Mouse (Mus musculus): ENCODE measurements at regions not wholly inside any gene's neighbourhood (a gene's known extent, or its start where the extent isn't known, plus 50 kb on each side); places are given as distances from the start of the nearest gene placed in this dataset.

DNA sequence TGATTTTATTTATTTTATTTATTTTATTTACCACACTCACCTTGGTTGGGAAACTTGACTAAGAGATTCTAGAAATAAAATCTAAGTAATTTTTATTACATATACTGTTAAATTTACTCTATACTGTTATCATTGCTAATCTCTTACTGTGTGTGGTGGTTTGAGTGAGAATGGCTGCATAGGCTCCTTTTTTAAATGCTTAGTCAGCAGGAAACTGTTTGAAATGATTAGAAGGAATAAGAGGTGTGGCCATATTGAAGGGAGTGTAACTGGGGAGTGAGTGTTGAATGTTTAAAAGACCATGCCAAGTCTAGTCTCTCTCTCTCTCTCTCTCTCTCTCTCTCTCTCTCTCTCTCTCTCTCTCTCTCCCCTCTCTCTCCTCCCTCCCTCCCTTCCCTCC is 157.9 kb upstream of the Phactr1 start:
- no peak for DNase-seq

- DNase-seq, result peak; percentile 25
These were observed 154.3 kb upstream of the Phactr1 start for GRCm38 (mm10) chr13:42526163-42526562.

GRCm38 (mm10) chr13:42526966-42527365 is 153.5 kb upstream of the Phactr1 start:
- peak; percentile 72 for DNase-seq

DNA sequence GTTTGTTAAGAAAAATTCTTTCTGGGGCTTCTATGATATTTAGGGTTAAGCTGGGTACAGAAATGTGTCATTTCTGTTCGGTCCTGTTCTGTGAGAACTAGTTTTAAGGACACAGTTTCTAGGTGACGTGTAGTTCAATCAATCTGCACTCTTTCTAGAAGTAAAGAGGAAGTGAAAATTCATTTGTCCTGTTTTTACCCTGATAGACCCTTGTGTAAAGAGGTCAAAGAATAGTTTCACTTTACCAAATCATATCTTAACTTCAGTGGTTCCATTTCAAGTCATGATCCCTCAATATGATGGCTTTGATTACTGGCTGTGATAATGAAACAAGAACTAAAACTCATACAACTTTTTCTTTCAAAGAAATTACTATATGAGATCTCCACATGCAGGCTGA is 152.3 kb upstream of the Phactr1 start:
- no peak for DNase-seq

DNA sequence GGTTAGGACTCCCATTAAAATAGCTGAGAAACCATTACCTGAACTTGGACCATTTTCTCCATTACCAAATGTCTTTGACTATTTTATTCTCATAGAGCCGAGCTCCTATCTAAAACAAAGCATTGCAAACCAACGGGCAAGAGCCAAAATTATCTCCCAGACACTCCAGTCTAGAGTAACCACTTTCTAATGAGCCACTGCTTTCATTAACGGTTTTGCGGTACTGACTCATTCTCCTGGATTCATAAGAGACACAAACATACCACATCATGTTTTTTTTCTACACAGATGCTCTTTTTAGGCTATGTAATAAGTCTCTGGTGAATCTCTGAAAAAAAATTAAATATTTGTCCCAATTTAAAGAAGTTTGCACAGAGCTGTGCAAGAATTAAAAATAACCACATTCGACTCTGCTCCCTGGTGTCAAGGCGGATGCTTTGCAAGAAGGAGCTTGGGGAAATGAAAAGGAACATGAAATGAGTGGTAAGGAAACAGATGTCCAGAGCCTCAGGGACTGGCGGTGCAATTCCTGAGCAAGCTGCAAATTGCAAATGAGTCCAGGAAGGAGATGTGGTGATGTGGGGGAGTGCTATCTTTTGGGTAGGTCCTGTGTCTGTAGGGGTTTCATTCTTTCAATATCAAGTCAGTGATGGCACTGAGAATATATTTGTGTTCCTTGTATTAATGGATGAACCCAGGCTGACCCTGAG is 143.8 kb upstream of the Phactr1 start:
- DNase-seq, result no peak

DNA sequence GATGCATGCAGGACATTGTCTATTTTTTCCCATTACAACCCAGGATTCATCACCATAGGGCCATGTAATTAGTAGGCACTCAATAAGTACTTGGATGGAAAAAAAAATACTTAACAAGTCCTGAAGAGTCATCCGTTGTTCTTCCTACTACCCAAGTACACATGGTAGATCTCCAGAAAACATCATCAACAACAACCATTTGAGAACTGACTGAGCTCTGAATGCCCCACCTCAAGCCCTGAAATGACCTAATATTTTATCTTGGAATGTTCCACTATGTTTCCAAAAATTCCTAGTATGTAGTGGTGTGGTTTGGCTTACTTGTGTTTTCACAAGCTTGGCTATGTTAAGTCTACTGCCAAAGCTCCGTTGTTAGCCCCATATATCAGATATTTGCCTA is 142.4 kb upstream of the Phactr1 start:
- no peak for DNase-seq

GRCm38 (mm10) chr13:42544536-42545094 is 135.8 kb upstream of the Phactr1 start:
- DNase-seq, result no peak

- DNase-seq, result no peak
These were observed 134.0 kb upstream of the Phactr1 start for GRCm38 (mm10) chr13:42546389-42546788.

DNA sequence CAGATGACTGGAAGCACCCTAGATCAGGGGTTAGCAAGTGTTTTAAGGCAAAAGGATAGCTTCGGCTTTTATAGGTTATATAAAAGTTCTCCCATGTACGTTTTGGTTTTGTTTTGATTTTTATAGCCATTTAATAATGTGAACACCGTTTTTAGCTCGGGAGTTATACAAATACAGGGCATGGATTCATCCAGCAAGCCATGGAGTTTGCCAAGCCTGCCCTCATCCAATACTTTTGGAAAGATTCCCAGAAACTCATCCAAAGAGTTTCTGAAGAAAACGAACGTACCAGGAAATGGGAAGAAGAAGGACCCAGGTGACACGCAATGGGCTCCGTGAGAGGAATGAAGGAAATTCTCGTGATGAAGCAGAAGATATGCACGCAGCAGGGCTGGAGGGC is 133.6 kb upstream of the Phactr1 start:
- no peak for DNase-seq

DNA sequence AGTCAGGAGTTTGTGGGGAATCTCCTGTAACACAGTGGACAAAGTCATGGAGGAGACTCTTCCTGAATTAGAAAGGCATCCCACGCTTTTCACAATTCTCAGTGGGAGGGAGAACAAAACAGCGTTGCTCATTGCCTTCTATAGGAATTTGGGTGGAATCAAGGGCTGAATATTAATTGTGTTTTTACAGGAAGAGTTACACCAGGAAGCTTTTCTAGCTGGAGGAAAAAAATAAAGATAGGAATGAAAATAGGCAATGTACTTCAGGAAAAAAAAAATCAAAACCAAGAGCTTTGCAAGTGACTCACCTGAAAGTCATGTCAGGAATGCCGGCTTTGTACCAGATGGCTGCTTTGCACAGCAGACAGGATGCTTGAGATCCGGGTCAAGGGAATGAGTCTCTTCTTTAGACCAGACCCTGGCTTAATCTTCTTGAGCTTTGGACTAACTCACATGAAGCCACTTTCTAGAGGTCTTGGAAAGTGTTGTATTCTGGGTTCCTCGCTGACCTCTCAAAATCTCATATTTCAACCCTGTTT is 131.3 kb upstream of the Phactr1 start:
- peak; percentile 22 for DNase-seq

GRCm38 (mm10) chr13:42554961-42555360 is 125.5 kb upstream of the Phactr1 start:
- DNase-seq, result no peak

DNA sequence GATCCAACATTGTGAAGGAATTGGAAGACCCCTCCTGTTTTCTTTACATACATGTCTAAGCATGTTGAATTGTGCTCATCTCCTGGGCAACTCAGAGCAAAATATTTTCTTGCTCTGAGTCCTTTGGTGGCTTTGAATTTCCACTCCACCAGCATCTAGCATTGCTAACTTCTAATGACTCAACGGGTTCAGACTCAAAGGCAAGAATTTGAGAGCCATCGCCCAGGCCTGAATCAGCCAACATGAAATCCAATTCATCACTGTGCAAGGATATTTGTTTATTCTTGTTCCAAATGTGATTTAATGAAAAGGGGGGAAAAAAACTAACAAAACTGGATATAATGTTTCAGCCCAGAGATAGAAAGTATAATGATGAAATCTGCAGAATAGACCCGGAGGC is 121.9 kb upstream of the Phactr1 start:
- no peak for DNase-seq

DNA sequence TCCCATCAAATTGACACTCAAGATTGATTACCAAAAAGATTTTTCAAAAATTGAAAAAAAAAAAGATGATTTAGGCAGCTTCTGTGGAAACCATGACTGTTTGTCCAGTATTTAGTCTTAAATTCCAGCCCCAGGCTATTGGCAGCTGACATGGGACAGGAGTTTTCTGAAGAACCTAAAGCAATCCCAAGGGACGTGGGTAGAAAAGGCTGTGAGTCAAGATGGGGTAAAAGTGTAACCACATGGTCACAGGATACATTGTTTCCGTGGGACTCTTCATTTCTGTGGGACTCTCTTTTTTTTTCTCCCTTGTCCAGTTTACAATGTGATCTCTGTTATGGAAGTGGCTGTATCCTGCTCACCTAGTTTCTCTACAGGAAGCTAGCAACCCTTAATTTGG is 119.0 kb upstream of the Phactr1 start:
- DNase-seq, result no peak

GRCm38 (mm10) chr13:42565291-42566058 is 114.9 kb upstream of the Phactr1 start:
- DNase-seq, result peak; percentile 79

DNA sequence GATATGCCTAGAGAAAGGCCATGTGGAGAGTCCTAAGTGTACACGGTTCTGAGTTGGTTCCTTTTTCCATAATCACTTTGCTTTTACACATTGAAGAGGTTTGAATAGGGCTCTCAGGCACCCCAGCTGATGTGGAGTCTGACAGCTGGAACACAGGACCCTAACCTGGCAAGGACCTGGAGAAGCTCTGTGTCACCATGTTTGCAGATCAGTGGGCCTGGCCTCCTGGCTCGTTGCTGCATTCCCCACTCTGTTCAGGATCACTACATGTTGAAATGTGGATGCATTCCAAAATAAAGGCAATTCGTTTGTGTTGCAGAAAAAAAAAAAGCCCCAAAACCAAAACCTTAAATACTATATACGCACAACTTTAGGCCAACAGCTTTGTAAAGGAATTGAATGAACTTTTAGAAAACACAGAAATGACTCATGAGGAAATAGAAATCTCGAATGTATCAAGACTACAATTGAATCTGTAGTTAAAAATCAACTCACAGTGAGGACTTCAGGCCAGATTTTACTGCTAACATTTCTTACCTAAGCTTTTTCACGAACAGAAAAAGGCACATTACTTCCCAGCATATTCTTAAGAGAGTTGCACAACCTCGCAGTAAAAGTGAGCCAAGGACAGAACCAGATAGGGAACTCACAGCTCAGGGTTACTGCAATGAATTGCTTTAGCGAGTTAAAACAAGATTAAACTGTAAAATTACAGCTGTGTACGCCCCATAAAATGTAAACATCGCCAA is 109.6 kb upstream of the Phactr1 start:
- no peak for DNase-seq

DNA sequence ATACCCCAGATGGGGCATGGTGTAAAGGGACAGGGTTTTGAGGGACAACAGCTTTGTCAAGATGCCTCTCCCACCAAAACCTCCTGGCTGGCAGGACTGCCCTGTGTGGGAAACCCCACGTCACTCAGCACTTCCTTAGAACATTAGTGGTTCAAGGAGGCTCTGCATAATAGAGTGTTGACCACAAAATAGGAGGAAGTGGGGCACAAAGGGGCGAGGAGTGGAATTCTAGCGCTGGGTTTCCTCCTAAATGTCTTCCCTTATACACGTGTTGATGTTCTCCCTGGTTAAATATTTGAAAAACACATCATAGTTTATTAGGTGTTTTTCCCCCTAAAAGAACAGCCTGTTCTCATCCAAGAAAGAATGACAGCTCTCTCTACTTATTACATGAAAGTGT is 106.2 kb upstream of the Phactr1 start:
- peak; percentile 38 for DNase-seq

DNA sequence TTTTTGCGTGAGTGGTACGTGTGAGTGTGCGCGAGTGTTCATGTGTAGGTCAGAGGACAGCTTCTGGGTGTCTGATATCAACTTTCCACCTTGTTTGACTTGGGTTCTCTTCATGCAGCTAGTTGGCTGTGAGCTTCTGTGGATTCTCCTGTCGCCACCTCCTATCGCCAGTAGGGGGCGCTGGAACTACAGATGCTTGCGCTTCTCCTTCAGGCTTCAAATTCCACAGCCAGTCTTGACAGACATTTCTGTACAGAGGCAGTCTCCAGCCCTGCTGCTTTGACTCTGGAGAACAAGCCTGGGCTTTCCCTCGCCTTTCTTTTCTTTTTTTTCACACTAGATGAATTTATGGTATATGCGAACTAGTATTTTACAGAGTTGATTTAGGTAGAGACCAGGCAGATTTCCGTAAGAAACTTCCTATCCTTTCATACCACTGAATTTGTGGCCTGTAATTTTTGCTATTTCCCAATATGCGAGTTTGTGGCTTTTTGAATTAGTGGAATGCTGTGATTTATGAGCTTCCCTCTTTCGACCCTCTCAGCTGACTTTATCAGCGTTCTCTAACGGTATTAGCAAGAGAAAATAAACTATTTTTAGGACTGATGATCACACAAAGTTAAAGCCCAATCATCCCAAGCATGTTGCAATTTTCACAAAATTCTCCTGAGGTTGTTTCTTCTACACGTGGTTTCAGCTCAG is 104.5 kb upstream of the Phactr1 start:
- peak; percentile 87 for DNase-seq

GRCm38 (mm10) chr13:42579471-42579870 is 101.0 kb upstream of the Phactr1 start:
- no peak for DNase-seq

DNA sequence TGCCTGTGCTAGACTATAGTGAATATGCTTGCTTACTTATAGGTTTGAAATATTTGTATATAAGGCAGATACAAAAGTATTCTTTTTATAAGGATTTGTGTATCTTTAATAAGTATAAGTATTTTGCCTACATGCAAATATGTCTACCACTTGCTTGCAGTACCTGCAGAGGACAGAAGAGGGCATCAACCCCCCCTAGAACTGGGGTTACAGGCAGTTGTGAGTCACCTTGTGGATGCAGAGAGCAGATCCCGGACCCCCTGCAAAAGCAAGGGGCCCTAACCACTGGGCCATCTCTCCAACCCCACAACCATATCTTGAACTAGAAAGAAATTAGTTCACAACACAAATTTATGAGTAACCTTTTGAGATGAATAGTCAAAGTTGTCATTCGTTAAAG is 91.3 kb upstream of the Phactr1 start:
- DNase-seq, result peak; percentile 30

GRCm38 (mm10) chr13:42589607-42590006 is 90.8 kb upstream of the Phactr1 start:
- peak; percentile 21 for DNase-seq

DNA sequence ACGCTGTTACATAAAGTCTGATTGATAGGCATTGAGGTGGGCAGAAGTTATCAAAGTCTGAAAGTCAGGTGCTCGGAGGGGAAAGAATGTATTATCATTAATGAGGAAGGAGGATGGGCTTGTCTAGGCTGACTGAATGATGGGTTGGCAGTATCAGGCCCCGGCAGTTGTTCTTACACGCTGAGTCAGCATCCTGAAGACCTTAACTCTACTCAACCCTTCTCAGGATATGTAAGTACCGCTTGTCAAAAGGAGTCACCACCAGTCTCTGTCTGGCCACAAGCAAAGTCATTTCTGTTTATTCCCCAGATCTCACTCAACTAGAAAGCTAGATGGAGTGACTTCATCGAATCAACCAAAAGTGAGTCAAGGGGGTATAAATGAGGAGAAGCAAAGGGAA is 90.0 kb upstream of the Phactr1 start:
- DNase-seq, result no peak

GRCm38 (mm10) chr13:42592945-42593344 is 87.5 kb upstream of the Phactr1 start:
- peak; percentile 6 for DNase-seq

Data from lung, postnatal 10 days (tissue).